Mouse (Mus musculus): ENCODE data around the gene Arhgap35. TPM values are rescaled to one million over a fixed set of nuclear protein-coding genes. Genes with fewer than 3 reads are reported as not detected.
A peak's percentile ranks its signal among the peaks of the same experiment; 100 is the strongest.
"Not testable (repeated sequence)": the region's sequence is repeated elsewhere in the genome, so short reads cannot be mapped to it uniquely, and the experiment has no call there.

The Arhgap35 gene
- 5.6 and 6.4 TPM in 2 replicates for polyA plus RNA-seq (2012; rRNA removed)

DNA sequence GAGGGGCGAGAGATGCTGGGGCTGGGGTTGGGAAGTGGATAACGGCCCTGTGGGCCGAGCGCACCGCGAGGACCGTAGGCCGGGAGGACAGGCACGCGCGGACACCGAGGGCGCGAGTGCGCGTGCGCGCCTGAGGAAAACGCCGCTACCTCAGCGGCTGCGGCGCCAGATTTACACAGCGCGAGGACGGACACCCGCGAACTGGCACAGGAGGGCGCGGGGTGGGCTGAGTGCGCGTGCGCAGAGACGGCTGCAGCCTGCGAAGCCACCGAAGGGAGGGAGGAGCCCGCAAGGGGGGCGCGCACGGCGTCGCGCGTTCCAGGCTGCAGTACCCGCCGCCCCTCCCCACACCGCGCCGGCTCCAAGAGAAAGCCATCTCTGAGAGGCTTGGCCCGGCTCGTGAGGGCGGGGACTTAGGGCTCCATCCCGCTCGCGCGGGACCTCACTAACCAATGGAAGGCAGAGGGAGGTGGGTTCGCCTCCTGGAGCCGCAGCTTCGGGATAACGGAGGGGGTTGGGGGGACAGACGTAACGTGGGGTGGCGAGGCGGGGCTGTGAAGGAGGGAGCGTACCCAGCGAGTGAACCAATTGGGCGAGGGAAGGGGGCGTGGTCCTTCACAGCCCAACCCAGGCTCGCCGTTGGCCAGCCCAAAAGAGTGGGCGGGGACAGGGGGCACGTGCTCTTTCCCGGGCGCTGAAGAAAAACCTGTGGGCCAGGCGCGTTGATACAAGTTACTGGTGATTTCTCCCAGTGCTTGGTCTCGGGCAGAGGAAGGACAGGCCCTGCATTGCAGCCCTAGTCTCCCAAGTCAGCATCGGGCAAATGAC is at the start of gene Arhgap35:
TSS of gene Arhgap35 (minus strand) at position 106 of the 828 bp plus-strand sequence.
- no peak for TF ChIP-seq CTCF (IDR thresholded peaks at IDR 0.05; ENCODE audit: extremely low read depth, insufficient read depth, insufficient read length, insufficient replicate concordance)
- peak; percentile 39 for TF ChIP-seq POLR2A (IDR thresholded peaks at IDR 0.05; ENCODE audit: low read depth, low read length)
- Histone ChIP-seq H3K27ac (ENCODE audit: insufficient read depth, low read length) (peak within 1 kb of the TSS; percentile 100), H3K36me3 (ENCODE audit: control insufficient read depth, insufficient read depth, low read length) (no peaks in the 10 kb centered on the region), H3K27me3 (ENCODE audit: control insufficient read depth, insufficient read depth, low read length) (0 out of 2 replicates have a peak, but pooled peaks cover 1% of the 10 kb centered on the region), H3K4me1 (ENCODE audit: control insufficient read depth, insufficient read depth, insufficient read length) (peaks cover 17% of the 10 kb centered on the region), H3K4me3 (ENCODE audit: extremely low read depth, insufficient read depth, insufficient read length) (peak within 1 kb of the TSS; percentile 100)
- under 1% methylated on average over 78 of the region's 78 CpGs for WGBS
- DNase-seq (ENCODE audit: low read depth in 1 of 2, low spot score in 2 of 2), result peak; percentile 93 to 96

DNA sequence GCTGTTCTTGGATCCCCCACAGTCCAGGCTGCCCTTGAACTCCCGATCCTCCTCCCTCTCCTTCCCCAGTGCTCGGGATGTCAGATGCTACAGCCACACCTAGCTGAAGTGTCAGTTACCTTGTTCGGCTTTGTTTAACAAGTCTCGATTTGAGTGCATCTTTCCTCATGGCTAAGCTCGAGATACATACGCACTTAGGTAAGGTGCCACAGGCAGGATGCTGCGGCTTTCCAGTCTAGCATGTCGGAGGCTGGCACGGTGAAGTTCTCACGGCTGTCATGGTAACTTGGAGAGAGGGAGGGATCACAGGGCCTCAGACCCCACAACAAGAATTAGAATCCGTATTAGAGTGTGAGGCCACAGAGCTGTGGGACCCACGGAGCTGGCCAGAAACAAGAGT is 29.5 kb upstream of the Arhgap35 start:
- no peak overlapping the region for H3K27ac ChIP-seq (ENCODE audit: insufficient read depth, low read length)
- H3K4me1 ChIP-seq (ENCODE audit: control insufficient read depth, insufficient read depth, insufficient read length), result no peaks in the 10 kb centered on the region
- H3K4me3 ChIP-seq (ENCODE audit: extremely low read depth, insufficient read depth, insufficient read length), result no peak overlapping the region
- no peaks in the 10 kb centered on the region for H3K36me3 ChIP-seq (ENCODE audit: control insufficient read depth, insufficient read depth, low read length)
- DNase-seq (ENCODE audit: low read depth in 1 of 2, low spot score in 2 of 2), result no peak
- TF ChIP-seq CTCF (IDR thresholded peaks at IDR 0.05; ENCODE audit: extremely low read depth, insufficient read depth, insufficient read length, insufficient replicate concordance) (no peak), POLR2A (IDR thresholded peaks at IDR 0.05; ENCODE audit: low read depth, low read length) (no peak)
- WGBS, result 92% methylated on average over 12 of the region's 12 CpGs
- H3K27me3 ChIP-seq (ENCODE audit: control insufficient read depth, insufficient read depth, low read length), result no peaks in the 10 kb centered on the region

DNA sequence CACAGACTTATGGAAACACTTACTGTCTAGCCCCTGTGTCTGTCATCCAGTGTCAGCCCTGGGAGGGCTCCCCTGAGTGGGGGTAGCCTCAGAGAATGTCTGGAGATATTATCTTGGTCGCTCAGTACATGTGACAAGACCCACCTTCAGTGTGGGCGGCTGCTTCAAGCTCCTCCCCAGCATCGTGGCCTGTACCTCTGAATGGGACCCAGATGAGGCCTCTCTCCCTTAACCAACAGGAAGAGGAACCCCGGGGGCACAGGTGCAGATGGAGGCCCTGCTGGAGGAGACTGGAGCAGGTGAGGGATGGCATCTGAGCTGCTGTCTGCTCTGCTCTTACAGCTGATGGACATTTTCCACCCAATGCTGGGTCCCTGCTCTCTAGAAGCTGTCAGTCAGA is 28.3 kb upstream of the Arhgap35 start:
- not testable (repeated sequence) for H3K36me3 ChIP-seq (ENCODE audit: control insufficient read depth, insufficient read depth, low read length); H3K27ac ChIP-seq (ENCODE audit: insufficient read depth, low read length); H3K27me3 ChIP-seq (ENCODE audit: control insufficient read depth, insufficient read depth, low read length); H3K4me1 ChIP-seq (ENCODE audit: control insufficient read depth, insufficient read depth, insufficient read length); DNase-seq (ENCODE audit: low read depth in 1 of 2, low spot score in 2 of 2); H3K4me3 ChIP-seq (ENCODE audit: extremely low read depth, insufficient read depth, insufficient read length)
- WGBS, result 7% methylated on average over 4 of the region's 4 CpGs

DNA sequence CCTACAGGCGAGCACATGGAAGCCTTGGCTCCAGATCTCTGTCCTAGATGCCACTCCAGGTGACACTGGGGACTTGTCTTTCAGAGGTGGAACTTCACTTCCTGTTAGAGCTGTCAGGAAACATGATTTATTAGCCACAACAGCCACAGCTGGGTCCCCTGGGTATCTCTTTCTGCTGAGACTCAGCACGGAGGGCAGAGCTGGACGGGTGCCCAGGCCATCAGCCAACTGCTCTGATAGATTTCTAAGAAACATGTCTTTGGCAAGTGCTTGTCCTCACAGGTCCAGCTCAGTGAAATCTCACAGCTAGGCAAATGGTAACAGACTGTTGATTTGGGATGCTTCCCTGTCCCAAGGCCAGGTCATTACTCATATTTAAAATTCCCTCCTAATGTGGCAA is 24.2 kb upstream of the Arhgap35 start:
- no peaks in the 10 kb centered on the region for H3K36me3 ChIP-seq (ENCODE audit: control insufficient read depth, insufficient read depth, low read length)
- no peak for DNase-seq (ENCODE audit: low read depth in 1 of 2, low spot score in 2 of 2)
- TF ChIP-seq CTCF (IDR thresholded peaks at IDR 0.05; ENCODE audit: extremely low read depth, insufficient read depth, insufficient read length, insufficient replicate concordance), result no peak
- no peak for TF ChIP-seq POLR2A (IDR thresholded peaks at IDR 0.05; ENCODE audit: low read depth, low read length)
- H3K27me3 ChIP-seq (ENCODE audit: control insufficient read depth, insufficient read depth, low read length), result no peaks in the 10 kb centered on the region
- no peak overlapping the region for H3K4me3 ChIP-seq (ENCODE audit: extremely low read depth, insufficient read depth, insufficient read length)
- H3K27ac ChIP-seq (ENCODE audit: insufficient read depth, low read length), result no peak overlapping the region
- H3K4me1 ChIP-seq (ENCODE audit: control insufficient read depth, insufficient read depth, insufficient read length), result no peaks in the 10 kb centered on the region
- WGBS, result 16% methylated on average over 3 of the region's 3 CpGs

DNA sequence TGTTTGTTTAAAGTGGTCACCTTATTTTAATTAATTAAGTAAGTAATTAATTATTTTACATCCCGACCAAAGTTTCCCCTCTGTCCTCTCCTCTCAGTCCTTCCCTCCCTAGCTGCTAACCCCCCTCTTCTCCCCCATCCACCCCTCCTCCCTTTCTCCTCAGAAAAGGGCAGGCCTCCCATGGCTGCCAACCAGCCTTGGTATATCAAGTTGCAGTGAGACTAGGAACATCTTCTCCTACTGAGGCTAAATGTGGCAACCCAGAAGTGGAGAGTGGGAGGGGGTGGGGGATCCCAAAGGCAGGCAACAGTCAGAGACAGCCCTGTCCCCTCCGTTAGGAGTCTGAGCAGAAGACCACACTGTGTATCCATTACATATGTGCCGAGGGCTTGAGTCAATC is 20.3 kb upstream of the Arhgap35 start:
- Histone ChIP-seq H3K4me1 (ENCODE audit: control insufficient read depth, insufficient read depth, insufficient read length) (no peaks in the 10 kb centered on the region), H3K36me3 (ENCODE audit: control insufficient read depth, insufficient read depth, low read length) (no peaks in the 10 kb centered on the region), H3K27me3 (ENCODE audit: control insufficient read depth, insufficient read depth, low read length) (no peaks in the 10 kb centered on the region), H3K4me3 (ENCODE audit: extremely low read depth, insufficient read depth, insufficient read length) (no peak overlapping the region), H3K27ac (ENCODE audit: insufficient read depth, low read length) (no peak overlapping the region)
- WGBS, result 84% methylated on average over 3 of the region's 3 CpGs
- DNase-seq (ENCODE audit: low read depth in 1 of 2, low spot score in 2 of 2), result no peak
- TF ChIP-seq POLR2A (IDR thresholded peaks at IDR 0.05; ENCODE audit: low read depth, low read length) (no peak), CTCF (IDR thresholded peaks at IDR 0.05; ENCODE audit: extremely low read depth, insufficient read depth, insufficient read length, insufficient replicate concordance) (no peak)

DNA sequence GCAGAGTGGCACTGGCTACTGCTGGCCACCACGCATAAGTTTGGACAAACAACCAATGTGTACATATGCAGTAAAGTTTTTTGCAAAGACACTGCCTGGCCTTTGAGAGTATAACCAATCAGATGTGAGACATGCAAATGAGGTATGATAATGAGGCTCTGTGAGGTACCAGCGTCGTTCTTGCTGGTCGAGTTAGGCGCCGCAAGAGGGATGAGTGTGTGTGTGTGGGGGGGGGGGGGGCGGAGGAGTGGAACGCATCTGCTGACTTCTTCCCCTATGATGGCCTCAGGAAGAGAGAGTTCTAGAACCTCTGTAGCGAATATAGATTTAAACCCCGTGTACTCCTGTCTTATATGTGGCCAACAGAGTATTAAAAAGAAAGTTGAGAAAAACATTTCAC is 19.1 kb upstream of the Arhgap35 start:
- H3K4me1 ChIP-seq (ENCODE audit: control insufficient read depth, insufficient read depth, insufficient read length); DNase-seq (ENCODE audit: low read depth in 1 of 2, low spot score in 2 of 2); H3K27me3 ChIP-seq (ENCODE audit: control insufficient read depth, insufficient read depth, low read length); H3K36me3 ChIP-seq (ENCODE audit: control insufficient read depth, insufficient read depth, low read length); H3K4me3 ChIP-seq (ENCODE audit: extremely low read depth, insufficient read depth, insufficient read length); H3K27ac ChIP-seq (ENCODE audit: insufficient read depth, low read length): not testable (repeated sequence)
- 3% methylated on average over 10 of the region's 10 CpGs for WGBS

DNA sequence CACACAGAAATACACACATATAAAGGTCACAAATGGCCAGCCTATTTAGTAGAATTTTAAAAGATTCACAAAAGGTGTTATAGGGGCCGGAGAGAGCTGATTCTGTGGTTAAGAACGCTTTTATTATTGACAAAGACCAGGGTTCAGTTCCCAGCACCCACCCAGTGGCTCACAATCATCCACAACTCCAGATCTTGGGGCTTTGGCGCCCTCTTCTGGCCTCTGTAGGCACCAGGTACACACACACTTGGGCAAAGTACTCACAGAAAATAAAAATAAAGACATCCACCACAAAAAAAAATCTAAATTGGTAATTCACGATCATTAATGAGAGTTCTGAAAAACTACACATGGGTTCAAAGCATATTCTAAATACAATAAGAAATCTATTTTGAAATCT is 17.1 kb upstream of the Arhgap35 start:
- no peak for DNase-seq (ENCODE audit: low read depth in 1 of 2, low spot score in 2 of 2)
- no peaks in the 10 kb centered on the region for H3K4me1 ChIP-seq (ENCODE audit: control insufficient read depth, insufficient read depth, insufficient read length)
- no peak for TF ChIP-seq POLR2A (IDR thresholded peaks at IDR 0.05; ENCODE audit: low read depth, low read length)
- no peak for TF ChIP-seq CTCF (IDR thresholded peaks at IDR 0.05; ENCODE audit: extremely low read depth, insufficient read depth, insufficient read length, insufficient replicate concordance)
- H3K36me3 ChIP-seq (ENCODE audit: control insufficient read depth, insufficient read depth, low read length), result no peaks in the 10 kb centered on the region
- H3K27me3 ChIP-seq (ENCODE audit: control insufficient read depth, insufficient read depth, low read length), result no peaks in the 10 kb centered on the region
- H3K4me3 ChIP-seq (ENCODE audit: extremely low read depth, insufficient read depth, insufficient read length), result no peak overlapping the region
- 79% methylated on average over 4 of the region's 4 CpGs for WGBS
- H3K27ac ChIP-seq (ENCODE audit: insufficient read depth, low read length), result no peak overlapping the region
